Mouse (Mus musculus) right cerebral cortex, adult 18-20 months (tissue): ENCODE data around the gene Mettl7a3.
"Not testable (repeated sequence)": the region's sequence is repeated elsewhere in the genome, so short reads cannot be mapped to it uniquely, and the experiment has no call there.

ENCODE experiments used
- DNase-seq: peaks from one replicate; pipeline ENCODE4 v3.0.0; 2022; ENCODE audit warnings: mixed read lengths

Gene Mettl7a3

DNA sequence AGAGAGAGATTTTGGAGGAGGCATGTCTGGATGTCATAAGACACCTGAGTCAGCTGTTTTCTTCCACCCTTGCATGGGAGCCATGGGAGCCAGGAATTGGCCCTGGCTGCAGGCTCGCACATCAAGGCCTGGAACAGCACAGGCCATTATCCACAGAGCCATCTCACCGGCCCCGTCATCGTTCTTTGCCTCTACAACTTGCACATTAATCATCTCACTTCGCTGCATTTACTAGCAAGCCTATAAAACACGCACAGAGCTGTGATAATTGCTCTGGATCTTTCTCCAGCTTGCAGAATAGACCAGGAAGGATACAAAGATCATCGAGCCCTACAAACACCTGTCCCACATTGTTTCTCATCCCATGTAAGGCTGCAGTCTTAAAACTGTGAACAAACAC, 4.0 kb upstream of the Mettl7a3 start:
- DNase-seq: no peak

DNA sequence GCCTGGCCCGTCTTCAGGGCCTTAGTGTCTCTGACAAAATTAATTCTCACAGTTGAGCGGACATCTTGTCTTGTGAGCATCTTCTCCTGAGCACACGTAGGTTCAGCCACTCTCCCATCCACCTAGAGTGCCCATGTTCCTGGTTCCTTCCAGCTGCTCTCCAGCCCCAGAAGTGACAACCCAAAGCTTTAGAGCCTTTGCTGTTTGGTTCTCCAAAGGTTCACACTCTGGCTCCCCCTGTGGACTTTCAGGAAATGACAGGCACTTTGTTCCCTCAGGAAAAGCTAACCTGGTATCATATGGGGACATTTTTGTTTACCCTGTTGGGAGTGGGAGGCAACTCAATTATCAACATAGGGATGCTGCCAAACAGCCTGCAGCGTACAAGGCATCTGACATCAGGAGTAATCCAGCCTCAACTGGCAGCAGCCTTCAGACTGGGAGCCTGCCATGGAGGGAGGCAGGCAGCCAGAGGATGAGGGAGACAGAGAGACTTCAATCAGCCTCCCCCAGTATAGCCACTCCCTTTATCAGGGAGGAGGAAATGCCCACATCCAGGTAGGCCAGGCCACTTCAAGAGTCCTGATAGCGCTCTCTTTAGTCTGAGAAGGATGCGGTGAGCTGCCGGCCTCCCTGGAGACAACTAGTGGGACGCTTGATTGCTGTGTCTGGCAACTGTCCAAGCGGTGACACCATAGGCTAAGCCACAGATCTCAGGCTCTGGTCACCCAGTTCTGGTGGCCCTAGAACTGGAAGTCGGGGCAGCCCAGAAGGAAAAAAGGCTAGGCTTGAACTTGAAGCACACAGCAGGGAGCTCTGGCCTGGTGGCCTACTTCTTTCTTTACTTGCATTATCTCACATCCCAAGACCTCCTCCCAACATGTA, 2.4 kb upstream of the Mettl7a3 start:
- not testable (repeated sequence) for DNase-seq

DNA sequence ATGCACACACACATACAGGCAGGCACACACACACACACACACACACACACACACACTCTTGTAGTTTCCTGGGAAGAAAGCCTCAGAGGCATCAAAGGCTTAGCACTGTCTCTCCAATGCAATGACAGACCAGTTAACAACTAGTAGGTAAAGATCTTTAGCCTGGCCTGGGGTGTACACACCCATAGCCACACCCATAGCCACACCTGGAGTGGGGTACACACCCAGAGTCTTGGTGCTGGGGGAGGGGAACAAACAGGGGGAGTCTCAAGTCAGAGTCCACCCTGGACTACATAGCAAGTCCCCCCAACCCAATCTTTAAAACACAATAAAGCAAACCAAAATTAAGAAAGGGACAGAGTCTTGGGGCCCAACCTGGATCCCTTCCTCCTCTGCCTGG, 2.6 kb downstream of the Mettl7a3 start:
- DNase-seq: not testable (repeated sequence)

DNA sequence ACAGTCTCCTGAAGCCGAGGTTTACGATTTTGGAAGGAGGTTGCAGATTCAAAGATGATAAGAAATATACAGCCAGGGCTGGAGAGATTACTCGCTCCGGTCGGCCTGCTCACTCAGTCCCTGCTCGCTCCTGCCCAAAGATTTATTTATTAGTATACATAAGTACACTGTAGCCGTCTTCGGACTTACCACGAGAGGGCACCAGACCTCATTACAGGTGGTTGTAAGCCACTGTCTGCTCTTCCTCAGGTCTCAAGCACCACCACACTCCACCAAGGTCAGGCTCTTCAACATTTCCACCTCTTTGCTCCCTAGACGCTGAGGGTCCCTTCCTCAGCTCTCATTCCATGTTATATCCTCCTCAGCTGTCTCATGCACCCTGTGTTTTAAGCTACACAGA, 3.1 kb downstream of the Mettl7a3 start:
- not testable (repeated sequence) for DNase-seq

DNA sequence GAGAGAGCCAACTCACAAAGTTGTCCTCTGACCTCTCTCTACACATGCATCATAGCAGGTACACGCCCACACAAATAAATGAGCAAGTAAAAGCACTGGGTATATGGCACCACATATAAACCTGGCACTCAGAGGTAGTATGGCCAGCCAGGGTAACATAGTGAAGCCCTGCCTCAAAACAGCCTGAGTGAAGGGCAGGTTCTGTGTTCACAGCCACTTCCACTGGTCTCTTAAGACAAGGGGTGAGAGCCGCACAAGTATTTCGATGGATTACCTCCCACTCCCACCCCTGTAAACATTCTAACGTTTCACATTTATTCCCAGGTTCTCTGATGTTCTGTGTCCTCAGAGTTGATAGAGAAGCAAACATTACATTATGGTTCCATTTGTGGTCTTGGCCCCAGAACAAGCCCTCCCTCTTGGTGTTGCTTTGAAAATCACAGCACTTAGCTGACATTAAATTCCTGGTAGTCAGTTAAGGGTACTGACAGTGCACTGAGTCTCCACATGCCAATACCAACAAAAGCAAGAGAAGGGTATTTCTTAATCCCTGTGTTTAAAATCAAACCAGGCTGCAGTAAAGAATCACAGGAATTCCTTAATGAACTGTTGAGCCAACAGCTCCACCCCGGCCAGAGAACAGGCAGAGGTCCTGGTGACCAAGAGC, 6.7 kb downstream of the Mettl7a3 start:
- not testable (repeated sequence) for DNase-seq

DNA sequence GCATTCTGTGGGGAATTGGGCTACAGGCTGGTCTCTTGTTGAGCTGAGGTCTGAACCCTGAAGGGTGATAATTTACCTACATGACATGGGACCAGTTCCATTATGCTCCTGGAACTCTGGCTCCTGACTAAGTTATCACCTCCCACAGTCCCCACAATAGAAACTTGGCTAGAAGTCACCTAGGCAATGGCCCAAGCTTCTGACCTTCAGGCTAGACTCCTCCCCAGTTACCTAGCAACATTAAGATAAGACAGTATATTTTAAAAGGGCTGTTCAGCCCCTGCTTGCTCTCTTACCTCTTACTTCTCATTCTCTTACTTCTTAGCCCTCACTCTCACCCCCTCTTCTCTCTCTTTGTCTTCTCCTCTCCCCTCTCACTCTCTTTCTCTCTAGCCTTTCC, 10.8 kb downstream of the Mettl7a3 start:
- no peak for DNase-seq

DNA sequence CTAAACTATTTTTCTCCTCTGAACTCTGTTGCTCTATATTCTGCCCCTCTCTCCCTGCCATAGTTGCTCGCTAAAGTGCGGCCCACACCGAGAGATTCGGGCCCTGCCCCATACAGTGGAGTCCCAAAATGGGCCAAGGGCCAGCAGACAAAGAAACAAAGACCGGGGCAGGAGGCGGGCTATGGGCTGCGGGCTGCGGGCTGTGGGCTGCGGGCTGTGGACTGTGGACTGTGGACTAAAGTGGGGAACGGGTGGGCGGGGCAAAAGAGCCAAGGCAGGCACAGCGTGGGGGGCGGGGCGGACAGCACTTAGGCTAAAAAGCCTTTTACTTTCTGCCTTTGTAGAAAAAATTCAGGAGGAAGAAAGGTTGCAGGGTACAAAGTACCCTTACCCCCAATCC, 12.0 kb downstream of the Mettl7a3 start:
- DNase-seq: no peak

DNA sequence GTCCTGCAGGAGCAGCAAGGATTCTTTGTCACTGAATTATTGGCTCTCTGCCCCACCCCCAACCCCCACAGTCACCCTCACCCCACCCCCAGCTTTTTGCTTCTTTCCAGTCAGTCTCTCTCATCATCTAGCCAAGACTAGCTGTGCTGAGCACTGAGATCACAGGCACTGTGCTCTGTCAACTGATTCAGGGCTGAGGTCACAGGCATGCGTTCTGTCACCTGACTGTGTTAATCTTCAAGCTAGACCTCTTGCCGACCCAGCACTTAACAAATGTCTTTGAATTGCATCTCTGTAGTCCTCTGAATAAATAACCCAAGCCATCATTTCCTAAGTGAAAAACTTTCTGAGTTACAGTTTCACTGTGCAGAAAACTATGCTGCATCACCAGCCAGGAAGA, 14.8 kb downstream of the Mettl7a3 start:
- no peak for DNase-seq

DNA sequence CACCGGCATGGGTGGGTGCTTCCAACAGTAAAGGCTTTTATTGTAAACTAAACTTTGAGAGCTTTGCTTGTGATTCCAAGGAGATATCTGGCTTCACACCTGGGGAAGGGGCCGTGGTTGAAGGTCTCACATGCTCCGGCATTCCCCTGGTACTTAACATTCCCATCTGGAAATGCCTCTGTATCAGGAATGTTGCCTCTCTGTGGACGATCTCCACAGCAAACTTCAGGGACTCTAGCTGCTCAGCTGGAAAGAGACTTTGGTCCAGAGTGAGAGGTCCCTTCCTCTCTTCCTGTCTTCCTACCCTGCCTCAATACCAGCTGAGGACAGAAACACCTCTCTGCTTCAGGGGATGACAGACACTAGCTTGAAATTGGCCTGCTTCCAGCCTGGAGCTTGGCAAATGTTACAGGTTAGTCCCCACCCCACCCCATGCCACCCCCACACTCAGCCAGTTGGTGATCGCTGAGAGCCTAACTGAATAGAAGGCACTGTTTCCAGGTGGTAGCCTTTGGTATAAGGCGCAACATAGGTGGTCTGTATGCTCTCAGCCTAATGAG, 16.9 kb downstream of the Mettl7a3 start:
- DNase-seq: no peak

DNA sequence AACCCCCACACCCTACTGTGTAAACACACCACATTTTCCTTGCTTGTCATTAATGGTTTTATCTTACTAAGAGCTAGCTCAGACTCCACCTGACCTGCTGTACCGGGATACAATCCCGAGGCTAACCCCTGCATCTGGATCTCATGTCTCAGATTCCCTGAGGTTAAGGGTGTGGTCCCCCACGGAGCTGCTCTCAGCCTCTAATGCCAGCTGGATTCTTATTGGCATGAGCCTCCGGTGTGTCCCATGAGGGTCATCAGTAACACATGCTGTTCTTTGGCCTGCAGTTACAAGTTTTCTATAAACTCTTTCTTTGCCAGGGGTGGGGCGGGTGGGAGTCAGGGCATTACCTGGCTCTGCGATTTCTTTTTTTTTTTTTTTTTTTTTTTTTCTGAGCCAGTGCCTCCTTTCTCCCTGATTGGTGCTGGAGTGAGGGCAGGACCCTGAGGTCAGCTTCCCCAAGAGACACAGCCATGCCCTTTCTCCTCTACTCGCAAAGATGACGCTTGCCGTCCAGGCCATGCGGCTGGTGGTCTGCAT, 18.1 kb downstream of the Mettl7a3 start, which contains the start of the genes Methig1 and Mettl7a2:
Gene Methig1 (plus strand): TSS at position 439 of the 540 bp plus-strand sequence.
Gene Mettl7a2 (plus strand): TSS at position 490 of the 540 bp plus-strand sequence.
- DNase-seq: no peak

DNA sequence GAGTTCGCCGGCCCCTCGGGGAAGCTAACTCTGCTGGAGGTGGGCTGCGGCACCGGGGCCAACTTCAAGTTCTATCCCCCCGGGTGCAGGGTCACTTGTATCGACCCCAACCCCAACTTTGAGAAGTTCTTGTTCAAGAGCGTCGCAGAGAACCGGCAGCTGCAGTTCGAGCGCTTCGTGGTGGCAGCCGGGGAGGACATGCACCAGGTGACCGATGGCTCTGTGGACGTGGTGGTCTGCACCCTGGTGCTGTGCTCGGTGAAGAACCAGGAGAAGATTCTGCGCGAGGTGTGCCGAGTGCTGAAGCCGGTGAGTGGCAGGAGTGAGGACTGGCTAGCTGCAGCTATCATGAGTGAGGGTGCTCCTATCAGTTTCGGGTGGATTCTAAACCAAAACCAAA, 18.7 kb downstream of the Mettl7a3 start:
- not testable (repeated sequence) for DNase-seq

DNA sequence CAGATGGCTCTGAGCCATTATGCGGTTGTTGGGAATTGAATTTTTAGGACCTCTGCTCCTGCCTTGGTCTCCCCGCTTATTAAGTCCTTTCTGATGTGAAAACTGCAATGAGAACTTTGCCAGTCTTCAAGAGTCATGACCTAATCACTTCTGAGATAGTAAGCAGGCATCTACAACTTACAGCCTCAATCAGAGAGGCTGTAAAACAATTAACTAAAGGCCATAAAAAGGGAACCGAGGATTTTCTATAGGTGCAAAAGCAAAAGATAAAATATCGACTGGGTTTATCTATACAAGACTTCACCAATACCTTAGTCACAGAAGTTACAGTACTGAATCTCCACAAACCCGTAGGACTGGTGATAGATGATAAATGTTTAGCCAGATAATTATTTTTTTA, 21.1 kb downstream of the Mettl7a3 start:
- no peak for DNase-seq

DNA sequence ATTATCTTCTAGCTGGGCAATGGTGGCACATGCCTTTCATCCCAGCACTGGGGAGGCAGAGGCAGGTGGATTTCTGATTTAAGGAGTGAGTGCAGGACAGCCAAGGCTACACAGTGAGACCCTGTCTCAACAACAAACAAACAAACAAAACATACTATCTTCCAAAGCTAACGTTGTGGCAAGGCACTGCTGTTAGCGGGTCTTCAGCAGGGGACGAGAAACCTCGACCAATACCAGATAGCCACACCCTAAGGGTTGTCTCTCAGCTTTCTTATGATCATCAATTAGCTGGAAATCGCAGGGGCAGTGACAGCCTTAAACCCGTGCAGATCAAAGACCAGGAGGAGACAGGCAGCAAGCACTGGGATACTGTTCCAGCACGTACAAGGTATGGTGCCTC, 29.5 kb downstream of the Mettl7a3 start, which contains the start of gene Higd1c:
Gene Higd1c (plus strand): TSS at position 301 of the 400 bp plus-strand sequence.
- DNase-seq: no peak

DNA sequence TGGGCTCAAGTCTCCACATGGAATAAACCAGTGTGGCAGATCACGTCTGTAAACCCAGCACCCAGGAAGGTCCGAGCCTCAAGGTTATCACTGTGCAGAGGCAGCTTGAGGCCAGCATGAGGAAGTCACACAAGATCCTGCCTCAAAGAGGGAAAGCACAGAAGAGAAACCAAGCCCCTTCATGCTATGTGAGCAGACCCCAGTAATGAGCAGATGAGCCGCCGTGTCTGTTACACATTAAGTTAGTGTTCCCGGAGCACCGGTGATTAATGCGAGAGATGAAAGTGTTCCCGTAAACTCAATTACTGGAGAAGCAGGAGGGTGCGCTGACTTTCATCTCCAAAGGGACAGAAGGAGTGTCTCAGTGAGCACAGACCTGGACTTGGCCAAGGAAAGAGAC, 31.2 kb downstream of the Mettl7a3 start:
- not testable (repeated sequence) for DNase-seq

DNA sequence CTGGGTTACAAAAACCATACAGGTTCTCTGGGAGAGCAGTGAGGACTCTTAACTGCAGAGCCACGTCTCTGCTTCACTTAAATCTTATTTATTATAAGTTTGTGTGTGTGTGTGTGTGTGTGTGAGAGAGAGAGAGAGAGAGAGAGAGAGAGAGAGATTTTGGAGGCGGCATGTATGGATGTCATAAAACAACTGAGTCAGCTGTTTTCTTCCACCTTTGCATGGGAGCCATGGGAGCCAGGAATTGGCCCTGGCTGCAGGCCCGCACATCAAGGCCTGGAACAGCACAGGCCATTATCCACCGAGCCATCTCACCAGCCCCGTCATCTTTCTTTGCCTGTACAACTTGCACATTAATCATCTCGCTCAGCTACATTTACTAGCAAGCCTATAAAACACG, 32.4 kb downstream of the Mettl7a3 start:
- DNase-seq: no peak

DNA sequence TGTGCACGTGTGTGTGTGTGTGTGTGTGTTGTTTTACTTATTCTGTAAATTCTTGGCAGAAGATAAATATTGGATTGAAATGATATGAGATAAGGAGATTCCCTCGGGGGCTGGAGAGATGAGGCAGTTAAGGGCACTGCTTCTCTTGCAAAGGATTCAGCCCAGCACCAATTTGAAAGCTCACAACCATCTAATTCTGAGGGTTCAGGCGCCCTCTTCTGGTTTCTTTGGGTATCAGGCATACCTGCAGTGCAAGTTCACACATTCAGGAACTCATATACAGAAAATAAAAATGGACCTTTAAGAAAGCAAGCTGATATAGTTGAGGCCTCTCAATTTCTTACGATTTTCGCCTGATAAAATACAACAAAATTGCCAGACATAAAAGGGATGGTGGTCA, 40.3 kb downstream of the Mettl7a3 start:
- DNase-seq: peak; percentile 61

DNA sequence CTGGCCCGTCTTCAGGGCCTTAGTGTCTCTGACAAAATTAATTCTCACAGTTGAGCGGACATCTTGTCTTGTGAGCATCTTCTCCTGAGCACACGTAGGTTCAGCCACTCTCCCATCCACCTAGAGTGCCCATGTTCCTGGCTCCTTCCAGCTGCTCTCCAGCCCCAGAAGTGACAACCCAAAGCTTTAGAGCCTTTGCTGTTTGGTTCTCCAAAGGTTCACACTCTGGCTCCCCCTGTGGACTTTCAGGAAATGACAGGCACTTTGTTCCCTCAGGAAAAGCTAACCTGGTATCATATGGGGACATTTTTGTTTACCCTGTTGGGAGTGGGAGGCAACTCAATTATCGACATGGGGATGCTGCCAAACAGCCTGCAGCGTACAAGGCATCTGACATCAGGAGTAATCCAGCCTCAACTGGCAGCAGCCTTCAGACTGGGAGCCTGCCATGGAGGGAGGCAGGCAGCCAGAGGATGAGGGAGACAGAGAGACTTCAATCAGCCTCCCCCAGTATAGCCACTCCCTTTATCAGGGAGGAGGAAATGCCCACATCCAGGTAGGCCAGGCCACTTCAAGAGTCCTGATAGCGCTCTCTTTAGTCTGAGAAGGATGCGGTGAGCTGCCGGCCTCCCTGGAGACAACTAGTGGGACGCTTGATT, 43.2 kb downstream of the Mettl7a3 start:
- not testable (repeated sequence) for DNase-seq

DNA sequence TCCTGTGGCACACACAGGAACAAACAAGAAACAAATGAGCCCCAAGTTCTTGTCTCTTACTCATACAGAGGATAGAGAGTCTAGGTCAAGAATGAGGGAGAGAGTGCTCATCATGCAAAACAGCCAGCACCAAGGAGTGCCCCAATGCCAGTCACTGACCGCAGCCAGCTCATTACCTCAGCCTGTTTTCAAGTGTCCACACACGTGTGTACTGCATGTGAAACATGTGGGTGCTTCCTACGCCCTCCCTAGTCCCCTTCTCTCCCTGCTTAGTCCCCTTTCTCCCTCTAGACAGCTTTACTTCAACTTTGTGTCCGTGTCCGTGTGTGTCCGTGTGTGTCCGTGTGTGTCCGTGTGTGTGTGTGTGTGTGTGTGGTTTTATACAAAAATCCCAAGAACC, 44.9 kb downstream of the Mettl7a3 start:
- DNase-seq: no peak

DNA sequence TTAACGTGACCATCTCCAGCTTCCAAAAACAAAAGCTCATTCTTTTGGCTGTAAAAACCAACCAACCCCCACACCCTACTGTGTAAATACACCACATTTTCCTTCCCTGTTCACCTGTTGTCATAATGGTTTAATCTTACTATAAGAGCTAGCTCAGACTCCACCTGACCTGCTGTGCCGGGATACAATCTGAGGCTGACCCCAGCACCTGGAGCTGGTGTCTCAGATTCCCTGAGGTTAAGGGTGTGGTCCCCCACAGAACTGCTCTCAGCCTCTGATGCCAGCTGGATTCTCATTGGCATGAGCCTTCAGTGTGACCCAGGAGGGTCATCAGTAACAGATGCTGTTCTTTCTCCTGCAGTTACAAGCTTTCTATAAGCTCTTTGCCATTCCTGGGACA, 45.4 kb downstream of the Mettl7a3 start:
- no peak for DNase-seq

DNA sequence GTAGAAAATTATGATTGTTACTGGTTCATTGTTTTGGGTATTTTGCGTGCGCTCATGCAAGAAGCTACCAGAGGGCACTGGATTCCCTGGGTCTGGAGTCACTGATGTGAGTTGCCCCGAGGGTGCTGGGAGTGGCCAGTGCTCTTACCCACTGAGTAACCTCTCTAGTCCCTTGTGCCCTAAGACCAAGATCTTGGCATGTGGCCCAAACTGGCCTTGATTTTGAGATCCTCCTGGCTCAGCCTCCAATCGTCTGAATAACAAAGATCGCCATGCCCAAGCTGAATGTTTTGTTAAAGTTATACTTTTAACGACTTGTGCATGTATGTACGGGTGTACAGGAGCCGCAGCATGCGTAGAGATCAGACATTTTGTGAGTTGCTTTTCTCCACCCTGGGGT, 51.0 kb downstream of the Mettl7a3 start:
- no peak for DNase-seq

DNA sequence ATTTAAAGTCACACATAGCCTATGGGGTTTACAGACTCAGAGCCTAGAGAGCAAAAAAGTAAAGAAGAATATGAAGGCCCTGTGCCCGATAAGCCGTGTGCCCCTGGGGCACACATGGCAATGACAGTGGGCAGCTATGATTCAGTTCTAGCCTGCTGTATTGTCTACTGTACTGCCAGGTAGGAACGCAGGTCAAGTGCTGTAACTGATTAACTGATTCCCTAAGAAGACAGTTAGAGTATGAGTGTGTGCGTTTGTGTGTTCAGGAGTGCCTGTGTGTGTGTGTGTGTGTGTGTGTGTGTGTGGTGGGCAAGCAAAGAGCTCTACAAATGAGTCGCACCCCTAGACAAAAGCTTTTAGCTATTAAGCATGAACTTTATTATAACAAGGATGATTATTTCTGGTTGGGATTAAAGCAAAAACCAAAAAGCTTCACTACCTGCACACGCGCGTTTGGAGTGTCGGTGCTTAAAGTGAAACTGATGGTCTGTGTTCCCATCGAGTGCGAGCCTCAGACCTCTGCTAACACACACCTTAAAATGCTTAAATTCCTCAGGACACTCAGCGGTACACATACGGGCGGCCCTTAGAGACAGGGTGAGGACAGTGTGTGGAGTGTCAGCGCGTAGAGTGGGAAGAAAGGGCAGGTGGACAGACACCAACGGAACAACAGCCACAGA, 53.0 kb downstream of the Mettl7a3 start:
- DNase-seq: no peak

DNA sequence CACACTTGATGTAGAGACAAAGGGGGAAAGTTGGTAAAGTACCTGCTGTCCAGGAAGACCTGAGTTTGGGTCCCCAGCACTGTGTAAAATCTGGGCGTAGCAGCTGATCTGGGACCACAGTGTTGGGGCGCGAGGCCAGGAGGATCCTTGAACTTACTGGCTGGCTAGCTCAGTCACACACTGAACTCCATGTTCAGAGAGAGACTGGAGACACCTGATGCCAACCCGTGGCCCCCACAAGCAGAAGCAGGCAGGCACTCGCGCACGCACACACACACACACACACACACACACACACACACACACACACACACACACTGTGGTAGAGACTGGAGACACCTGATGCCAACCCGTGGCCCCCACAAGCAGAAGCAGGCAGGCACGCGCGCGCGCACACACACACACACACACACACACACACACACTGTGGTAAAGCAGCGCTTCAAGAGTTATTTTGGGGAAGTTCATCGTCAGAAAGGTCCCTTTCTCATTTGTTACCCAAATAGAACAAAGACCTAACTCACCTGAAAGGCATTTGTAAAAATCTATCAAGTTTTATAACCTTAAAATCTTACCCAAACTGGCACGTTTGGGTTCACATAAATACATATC, 53.6 kb downstream of the Mettl7a3 start:
- DNase-seq: no peak
